Mouse (Mus musculus): ENCODE measurements around the gene Slc13a3.

The Slc13a3 gene

DNA sequence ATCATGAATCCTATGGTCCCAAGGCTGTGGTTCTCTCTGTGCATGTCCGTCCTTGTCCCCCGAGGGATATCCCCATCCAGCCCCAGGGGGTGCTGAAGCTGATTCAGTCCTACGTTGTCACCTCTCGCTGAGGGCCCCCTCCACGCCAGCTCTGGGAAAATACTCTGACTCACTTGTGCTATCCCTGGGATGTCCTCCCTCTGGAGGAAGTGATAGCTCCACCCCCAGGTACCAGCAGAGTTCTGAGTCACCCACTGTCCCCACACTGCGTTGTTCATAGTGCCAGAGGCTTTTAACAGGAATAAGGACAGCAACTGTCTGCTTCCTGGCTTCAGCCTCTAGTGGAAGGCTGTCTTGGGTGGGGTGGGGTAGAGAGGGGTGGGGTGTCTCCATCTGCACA, 67.7 kb downstream of the Slc13a3 start:
- DNase-seq, result peak; percentile 34

DNA sequence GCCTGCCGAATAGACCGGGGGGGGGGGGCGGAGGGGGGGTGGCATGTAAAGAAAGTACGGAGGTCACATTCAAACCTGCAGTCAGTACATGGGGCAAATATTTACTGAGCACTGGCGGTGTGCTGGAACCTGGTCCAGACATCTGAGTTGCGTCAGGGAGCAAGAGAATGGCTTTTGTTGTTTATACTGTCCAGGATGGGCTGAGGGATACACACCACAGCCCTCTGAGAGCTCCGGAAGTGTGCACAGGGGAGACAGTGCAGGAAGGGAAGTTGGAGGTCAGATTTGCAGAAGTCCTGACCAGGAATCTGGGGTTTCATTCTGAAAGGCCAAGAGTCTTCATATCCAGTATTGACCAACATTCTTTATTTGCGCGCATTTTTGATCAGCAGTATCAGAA, 68.1 kb downstream of the Slc13a3 start:
- DNase-seq, result no peak

DNA sequence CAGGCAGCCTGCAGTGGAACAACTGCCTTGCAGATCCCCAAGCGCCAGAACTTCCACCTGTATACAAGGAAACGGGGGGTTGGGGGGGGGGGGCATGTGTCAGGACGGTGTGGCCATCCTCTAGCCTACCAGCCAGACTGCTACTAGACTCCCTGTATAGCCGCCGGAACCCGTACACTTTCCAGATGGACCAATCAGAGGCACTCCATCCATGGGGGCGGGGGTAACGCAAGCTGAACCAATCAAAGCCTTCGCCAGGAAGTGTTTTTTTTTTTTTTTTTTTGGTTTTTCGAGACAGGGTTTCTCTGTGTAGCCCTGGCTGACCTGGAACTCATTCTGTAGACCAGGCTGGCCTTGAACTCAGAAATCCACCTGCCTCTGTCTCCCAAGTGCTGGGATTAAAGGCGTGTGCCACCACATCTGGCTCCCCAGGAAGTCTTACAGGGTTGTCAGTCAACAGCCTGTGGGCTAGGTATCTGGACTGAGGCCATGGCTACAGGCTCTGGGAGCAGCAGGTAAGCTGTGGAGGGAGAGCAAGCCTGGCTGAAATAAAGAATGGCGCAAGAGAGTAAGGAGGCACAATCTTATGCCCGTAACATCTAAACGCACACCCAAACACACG, 74.8 kb downstream of the Slc13a3 start:
- DNase-seq, result no peak

DNA sequence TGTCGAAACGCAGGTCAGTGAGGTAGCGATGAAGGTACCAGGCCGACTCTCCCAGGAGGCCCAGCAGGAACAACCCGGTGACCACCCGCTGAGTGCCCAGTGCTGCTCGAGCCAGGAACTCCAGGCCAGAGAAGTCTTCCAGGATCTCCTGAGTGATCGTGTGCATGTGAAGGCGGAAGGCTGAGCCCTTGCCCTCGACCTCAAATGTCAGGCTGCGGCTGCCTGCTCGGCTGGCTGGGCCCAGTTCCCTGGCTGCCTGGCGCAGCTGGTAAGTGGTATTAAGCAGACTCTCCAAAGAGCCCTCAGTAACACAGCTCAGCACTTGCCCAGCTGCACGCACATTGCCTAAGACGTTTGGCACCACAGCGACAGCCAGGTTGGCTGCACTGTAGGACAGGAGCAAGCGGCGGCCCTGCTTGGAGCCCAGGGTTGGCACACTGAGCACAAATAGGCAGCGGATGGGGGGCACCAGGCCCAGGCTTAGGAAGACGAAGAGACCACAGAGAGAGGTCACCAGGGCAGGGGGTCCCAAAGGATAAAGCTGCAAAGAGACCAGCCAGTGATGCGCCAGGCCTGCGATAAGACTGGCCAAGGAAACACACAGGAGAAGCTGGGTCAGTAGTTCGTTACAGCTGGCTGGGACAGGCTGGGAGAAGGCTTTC, 75.4 kb downstream of the Slc13a3 start:
- no peak for DNase-seq

DNA sequence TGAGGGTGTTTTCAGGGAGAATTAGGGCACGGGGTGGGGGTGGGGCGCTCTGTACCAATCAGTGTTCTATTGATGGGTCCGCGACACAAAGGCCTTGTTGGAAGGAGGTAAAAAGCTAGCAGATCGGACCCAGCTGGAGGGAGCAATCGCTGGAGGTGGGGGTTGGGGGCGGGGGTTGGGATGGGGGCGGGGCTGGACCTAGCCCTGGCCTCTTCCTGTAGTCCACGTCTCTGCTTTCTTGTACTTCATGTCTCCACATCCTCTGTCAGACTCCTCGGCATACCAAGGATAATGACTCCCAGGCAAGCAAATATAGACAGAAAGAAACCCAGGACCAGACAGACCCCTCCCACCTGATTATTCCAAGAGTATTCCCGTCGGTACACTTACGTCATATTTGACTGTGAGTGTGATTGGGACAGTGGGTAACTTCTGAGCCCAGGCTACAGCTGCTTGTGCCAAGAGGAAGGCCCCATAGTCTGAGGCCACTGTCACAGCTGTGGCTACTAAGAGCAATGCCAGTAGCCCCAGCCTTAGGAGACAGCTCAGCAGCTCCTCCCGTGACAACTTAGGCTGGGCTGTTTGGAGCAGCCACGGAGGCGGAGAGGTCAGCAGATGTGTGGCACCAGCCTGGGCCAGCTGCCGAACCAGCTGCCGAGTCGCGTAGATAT, 76.1 kb downstream of the Slc13a3 start:
- DNase-seq, result no peak

DNA sequence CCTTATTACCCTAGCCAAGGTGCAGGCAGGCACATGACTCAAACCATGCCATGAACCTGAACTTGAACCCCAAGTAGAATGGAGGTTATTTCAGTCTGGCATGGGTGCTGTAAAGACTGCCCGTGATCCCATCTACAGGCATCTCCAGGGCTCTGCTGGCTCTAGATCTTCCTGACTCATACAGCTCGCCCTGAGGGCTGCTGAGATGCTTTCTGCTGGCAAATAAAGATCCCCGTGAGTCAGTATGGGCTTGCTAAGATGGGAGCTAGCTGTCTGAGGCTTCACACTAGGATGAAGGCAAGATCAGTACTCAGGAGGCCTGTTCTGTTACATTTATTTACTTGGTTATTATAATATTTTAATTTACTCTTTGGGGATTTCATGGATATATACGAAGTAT, 80.9 kb downstream of the Slc13a3 start:
- DNase-seq, result no peak

DNA sequence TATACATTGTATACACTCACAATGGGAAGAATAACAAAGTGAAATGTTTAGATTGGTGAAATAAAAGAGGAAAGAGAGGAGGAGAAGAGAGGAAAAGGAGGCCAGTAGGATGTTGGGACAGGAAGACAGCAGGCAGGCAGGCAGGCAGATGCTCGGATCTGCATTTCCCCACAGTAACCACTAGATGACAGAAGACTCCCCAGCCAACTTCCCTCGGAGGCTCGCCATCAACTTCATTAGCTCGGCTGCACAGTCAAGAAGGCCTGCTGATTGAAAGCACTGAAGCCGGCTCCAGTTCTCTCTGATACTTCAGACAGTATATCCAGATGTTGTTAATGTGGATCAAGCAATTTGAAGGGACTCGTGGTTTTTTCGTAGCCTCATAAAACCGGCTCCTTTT, 81.5 kb downstream of the Slc13a3 start:
- DNase-seq, result peak; percentile 63

DNA sequence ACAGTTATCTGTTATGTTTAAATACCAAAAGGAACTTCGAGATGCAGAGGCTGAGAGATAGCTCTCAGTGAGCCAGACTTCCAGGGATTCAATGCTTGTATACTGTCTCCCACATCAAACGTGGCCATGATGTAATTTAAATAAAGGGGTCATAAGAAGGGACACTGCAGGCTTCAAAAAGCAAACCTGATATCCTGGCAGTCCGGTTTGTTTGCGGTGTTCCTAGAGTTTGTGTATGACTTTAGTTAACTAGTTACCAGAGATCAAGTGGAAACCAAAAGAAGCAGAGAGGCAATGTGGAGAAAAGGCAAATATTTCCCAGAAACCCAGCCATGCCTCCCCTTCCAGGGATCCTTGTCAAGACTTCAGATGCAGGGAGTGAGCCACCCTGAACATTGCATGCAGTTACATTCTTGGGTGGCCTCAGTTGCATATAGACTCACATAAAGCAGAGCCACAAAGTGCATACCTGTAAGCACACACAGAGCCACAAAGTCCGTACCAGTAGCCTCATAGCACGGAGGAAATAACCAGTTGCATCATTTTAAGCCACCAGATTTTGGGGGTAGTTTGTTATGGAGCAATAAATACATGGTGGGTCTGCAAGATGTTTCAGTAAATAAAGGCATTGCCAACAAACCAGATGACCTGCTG, 83.6 kb downstream of the Slc13a3 start:
- DNase-seq, result no peak

DNA sequence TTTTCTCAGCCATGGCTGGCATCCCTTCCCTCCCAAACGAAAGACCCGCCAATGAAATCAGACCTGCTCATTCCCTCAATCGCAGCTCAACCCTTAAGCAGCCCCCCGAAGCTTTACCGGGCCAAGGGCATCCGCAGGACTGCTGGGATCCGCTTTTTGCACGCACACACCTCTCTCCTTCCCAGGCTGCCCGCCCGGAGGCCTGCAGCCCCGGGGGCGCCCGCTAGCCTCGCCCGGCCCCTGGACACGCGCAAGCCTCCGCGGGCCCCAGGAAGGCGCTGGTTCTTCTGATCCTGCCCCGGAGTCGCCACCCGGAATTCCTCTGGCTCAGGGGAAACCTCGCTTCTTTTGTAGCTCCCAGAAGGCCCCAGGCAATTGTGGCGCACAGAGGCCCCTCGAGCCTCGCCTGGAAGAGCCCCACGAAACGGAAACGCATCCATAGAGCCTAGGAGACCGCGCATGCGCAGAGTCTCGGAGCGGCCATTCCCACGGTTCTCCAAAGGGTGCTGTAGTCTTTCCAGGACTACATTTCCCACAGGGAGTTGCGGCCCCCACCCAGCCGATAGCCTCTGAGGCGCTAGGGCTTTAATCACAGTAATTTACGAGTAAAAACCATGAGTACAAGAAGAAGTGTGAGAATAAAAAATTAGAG, 85.1 kb downstream of the Slc13a3 start, which contains the start of gene Zfp334:
Gene Zfp334, minus strand, starts transcription at position 416 of the 652 bp plus-strand sequence.
- peak; percentile 99 for DNase-seq

DNA sequence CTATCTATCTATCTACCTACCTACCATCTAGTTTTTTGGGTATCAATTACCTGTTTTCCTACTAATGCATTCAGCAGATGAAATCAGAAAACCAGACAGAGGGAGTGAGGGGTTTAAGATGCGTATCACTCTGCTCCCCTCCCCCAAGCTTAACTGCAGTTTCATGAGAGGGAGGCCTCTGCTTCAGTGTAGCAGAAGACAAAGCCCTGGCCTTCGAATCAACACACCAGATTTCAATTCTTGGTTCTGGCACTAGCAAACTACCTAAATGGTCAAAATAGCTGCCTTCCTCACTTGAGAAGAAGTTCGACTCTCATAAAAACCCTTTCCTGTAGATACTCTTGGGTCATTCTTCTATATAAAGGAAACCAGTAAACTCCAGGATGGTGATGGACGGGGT, 85.7 kb downstream of the Slc13a3 start:
- no peak for DNase-seq

DNA sequence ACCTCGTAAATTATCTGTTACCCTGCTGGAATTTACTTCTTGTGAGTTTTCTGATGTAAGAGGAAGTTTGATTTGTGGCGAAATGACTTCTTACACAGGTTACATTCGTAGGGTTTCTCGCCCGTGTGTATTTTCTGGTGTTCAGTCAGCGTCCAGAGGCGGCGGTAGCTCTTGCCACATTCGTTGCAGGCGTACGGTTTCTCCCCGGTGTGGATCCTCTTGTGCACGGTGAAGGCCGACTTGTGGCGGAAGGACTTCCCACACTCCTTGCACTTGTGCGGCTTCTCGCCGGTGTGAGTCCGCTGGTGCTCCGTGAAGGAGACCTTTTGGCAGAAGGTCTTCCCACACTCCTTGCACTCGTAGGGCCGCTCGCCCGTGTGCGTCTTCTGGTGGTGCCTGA, 93.0 kb downstream of the Slc13a3 start:
- no peak for DNase-seq

DNA sequence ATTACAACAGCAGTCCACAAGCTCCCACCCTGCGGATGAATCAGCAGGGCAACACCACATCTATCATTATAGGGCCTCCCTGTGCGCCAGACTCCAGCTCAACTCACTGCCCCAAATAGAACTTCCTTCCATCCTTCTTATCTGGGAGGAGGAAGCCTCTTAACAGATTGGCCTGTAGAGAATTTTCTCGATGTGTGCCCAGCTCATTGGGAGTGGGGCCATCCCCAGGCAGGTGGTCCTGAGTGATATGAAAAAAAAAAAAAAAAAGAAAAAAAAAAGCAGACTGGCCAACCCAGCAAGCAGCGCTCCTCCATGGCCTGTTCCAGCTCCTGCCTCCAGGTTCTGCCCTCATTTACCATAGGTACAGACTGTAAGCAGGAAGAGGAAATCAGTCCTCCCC, 97.0 kb downstream of the Slc13a3 start:
- DNase-seq, result no peak

DNA sequence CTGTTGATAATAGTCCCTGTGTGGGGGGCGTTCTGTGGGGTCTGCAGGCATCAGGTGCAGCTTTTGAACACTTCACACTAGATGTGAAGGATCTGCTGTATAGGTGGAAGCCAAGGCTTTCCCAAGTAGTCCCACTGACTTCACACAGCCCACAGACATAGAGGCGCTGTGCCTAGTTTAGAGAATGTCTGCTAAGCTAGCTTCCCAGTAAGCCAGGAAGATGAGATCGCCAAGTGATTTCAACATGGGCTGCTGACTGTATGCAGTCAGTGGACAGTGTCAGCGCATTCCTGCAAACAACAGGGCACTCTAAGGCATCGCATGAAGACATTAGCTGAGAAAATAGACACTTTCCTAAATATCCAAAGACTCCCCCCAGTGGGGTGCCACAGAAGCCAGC, 97.6 kb downstream of the Slc13a3 start:
- DNase-seq, result no peak

DNA sequence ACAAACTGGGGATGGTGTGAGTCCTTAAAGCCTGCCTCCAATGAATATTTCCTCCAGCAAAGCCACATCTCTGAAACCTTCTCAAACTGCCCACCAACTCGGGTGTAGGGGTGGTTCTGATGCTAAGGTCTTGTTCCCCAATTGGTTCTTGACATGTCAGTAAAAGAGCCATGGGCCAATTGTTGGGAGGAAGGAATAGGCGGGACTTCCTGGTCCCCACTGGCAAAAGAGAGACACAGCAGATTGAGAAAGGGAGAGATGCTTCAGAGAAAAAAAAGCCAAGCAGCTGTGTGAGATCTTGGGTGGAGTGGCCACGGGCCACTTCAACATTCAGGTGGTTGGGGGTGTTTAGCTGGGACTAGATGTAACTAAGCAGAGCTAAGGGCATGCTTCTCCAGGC, 102.0 kb downstream of the Slc13a3 start:
- no peak for DNase-seq

DNA sequence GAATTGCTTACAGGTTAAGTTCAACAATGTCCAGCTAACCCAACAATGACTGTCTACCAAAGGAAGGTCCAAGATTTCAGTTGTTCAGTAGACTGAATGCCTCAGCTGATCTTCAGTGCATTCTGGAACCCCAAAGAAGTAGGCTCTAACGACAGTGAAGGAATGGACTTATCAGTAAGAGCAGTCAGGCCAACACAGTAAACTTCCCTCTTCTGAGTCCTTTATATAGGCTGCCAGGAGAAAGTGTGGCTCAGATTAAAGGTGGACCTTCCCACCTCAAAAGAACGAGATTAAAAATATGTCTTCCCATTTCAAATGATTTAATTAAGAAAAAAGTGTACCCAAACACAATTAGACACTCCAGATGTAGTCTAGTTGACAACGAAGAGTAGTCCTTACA, 102.7 kb downstream of the Slc13a3 start:
- no peak for DNase-seq

DNA sequence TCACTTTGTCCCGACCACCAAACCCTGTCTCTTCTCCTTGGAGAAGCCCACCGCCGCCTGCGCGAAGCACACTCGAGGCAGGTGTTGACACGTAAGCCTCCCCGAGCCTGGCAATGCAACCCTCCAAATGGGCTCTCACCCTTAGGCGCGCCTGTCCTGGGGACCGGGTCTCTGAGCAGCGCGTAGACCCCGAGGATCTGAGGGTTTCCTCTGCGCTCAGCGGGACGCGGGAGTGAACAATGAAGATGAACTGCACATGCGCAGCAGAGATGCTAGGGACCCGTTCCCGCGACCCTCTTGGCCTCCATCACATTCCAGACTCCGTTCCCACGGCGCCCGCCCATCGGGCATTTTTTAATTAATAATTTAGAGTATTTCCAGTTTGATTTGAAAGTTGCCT, 104.5 kb downstream of the Slc13a3 start, which contains the start of gene Zfp663:
Gene Zfp663, minus strand, starts transcription at position 234 of the 400 bp plus-strand sequence.
- DNase-seq, result no peak

DNA sequence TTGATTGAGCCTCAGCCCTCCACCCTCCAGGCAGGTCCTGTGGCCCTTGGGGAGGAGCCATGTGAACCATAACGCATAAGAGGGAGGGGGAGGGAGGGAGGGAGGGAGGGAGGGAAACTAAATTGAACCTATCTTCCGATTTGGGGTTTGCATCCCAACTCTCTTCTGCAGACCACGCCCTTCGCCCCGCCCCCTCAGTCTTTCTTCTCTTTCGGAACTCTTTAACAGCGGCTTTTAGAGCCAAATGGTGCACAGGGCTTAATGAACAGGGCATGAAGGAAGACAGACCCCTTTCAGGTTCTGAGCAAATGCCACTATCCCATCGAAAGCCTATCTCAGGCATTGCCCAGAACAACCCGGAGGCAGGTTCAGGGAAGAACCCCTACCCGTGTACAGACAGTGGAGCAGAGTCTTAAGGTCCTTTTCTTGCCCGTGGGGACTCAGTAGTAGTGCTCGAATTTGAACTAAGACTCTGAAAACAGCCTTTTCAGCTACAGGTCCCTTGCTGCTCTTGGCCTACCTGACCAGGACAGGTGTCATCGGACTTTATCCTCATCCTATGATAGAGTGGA, 105.1 kb downstream of the Slc13a3 start:
- no peak for DNase-seq

DNA sequence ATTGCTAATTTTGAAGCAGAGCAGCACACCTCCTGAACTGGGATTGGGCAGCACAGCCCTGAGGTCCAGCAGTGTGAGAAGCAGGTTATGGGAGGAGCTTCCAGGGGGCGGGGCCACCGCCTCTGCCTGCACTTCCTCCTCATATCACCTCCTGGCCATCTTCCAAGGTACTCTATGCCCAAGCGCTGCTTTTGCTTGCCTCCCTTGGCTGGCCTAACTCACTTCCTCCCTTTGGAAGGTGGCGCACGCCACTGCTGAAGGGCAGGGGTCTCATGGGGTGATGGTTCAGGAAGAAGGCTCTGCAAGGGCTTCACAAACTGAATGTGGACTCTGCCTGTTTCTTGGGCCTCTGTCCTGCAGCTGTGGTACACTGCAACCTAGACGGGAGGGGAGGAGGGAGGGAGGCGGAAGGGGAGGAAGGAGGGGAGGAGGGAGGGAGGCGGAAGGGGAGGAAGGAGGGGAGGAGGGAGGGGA, 105.9 kb downstream of the Slc13a3 start:
- DNase-seq, result no peak

DNA sequence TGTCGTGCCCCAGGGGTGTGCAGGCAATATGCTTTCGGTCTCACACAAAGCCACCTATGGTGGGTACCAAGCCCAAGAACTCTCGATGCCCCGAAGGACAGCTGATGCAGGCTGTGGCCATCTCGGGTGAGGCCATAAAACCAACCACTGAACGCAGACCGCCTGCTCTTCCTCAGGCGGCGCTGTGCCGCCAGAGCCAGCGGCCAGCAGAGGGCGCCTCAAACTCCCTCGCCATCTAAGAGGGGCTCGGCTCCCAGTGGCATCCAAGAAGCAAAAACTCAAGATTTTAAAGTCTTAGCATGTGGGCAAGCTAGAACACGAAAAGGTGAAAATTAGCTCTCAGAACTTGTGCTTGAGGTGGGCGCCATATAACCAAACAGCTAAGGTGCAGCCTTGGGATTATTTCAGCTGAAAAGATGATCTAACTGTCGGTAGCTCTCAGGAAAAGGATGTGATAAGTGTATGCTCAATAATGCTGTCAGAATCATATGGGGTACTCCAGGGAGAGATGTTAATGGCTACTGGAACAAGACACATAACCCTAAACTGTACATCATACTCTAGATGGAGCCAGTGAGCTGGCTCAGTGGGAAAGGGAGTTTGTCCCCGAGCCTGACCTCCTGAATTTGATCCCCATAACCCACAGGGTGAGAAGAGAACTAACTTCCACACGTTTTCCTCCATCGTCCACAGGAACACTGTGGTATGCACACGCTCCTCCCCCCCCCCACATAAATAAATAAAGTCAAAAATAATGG, 108.5 kb downstream of the Slc13a3 start:
- peak; percentile 76 for DNase-seq

DNA sequence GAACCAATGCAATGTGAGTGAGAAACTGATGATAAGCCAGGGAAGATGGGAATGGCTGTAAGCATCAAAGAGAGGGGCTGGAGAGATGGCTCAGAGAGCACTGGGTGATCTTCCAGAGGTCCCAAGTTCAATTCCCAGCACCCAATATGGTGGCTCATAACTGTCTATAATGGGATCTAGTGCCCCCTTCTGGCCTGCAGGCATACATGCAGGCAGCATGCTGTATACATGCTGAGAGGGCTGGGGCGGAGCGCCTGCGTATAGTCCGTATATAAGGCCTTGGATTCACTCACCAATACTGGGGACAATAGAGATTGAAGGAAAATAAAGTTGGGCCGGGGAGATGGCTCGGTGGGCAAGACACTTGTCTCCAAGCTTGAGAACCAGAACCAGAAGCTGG, 109.7 kb downstream of the Slc13a3 start:
- DNase-seq, result no peak

DNA sequence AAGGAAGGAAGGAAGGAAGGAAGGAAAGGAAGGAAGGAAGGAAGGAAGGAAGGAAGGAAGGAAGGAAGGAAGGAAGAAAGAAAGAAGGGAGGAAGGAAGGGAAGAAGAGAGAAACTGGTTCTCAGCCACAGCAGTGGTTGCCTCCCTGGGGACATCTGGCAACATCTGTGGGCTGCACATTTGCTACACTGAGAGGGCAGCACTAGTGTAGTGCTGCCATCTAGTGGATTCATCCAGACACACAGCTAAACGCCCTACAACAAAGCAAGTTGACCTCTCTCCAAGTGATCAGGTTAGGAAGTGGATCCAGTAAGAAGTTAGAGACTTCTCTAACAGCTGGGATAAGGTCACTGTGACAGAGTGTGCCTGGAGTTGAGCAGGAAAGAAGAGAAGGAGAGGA, 112.2 kb downstream of the Slc13a3 start:
- peak; percentile 46 for DNase-seq

All from right cerebral cortex, postnatal 14 days (tissue).